ENCODE assay signal across 9 mouse cellular contexts in genomic region chr12:21264241-21264640, GRCm38 (mm10). TPM values are rescaled to one million over a fixed set of nuclear protein-coding genes. Genes with fewer than 3 reads are reported as not detected.
DNase-seq lines count a peak whose midpoint lies in the region; ATAC-seq and TF ChIP-seq lines count a peak whose summit lies in the region.
"Had no signal": no experiment of that assay in that cellular context is flagged by ENCODE, and none has a peak within 500 bp of the region (broad histone marks: within the 10 kb centered on the region; RNA-seq: fewer than 3 reads in every experiment).

No protein-coding gene starts in this region.

- TF ChIP-seq CTCF in heart, postnatal 0 days (IDR thresholded peaks at IDR 0.05; ENCODE audit: low read depth), result no peak
- TF ChIP-seq CTCF in thymus, adult 2 months (IDR thresholded peaks at IDR 0.05; ENCODE audit: borderline replicate concordance, control insufficient read depth, extremely low read depth, insufficient read depth, low read length, poor library complexity), result no peak

- H3K27me3 ChIP-seq in liver, embryonic 11.5 days (replicated peaks; ENCODE audit: control insufficient read depth, insufficient read depth, low read length), result no peaks in the 10 kb centered on the region
- no peaks in the 10 kb centered on the region for H3K27me3 ChIP-seq in heart, postnatal 0 days (ENCODE audit: control insufficient read depth, insufficient read depth, low read length)
- H3K27me3 ChIP-seq in liver, embryonic 13.5 days, result no peaks in the 10 kb centered on the region
- no peaks in the 10 kb centered on the region for H3K27me3 ChIP-seq in thymus, adult 2 months (ENCODE audit: control insufficient read depth, insufficient read depth, low read length)
- no peaks in the 10 kb centered on the region for H3K27me3 ChIP-seq in forebrain, embryonic 15.5 days

- peak; percentile 80; the same call in 1 of the 2 replicates for TF ChIP-seq EP300 in heart, postnatal 0 days (IDR thresholded peaks at IDR 0.05; ENCODE audit: low read depth)

- WGBS in liver, embryonic 11.5 days, result 56% methylated on average over 5 of the region's 5 CpGs
- WGBS in heart, postnatal 0 days, result 42% methylated on average over 5 of the region's 5 CpGs
- 43% methylated on average over 5 of the region's 5 CpGs for WGBS in liver, embryonic 13.5 days (ENCODE audit: insufficient replicate concordance)
- WGBS in thymus, adult 2 months, result 77% methylated on average over 5 of the region's 5 CpGs
- WGBS in forebrain, embryonic 15.5 days, result 90% methylated on average over 5 of the region's 5 CpGs

- no peak for ATAC-seq in liver, embryonic 11.5 days (replicated peaks; ENCODE audit: low FRiP score)
- peak; percentile 84 for ATAC-seq in heart, postnatal 0 days (ENCODE audit: insufficient read depth, low read depth)
- ATAC-seq in liver, embryonic 13.5 days (ENCODE audit: low read depth), result no peak
- ATAC-seq in forebrain, embryonic 15.5 days (replicated peaks), result no peak

- H3K4me3 ChIP-seq in liver, embryonic 11.5 days (ENCODE audit: low read depth, low read length), result no peak overlapping the region
- H3K4me3 ChIP-seq in heart, postnatal 0 days (ENCODE audit: low read depth, low read length), result no peak overlapping the region
- H3K4me3 ChIP-seq in liver, embryonic 13.5 days (replicated peaks), result no peak overlapping the region
- H3K4me3 ChIP-seq in thymus, adult 2 months (ENCODE audit: control insufficient read depth, insufficient read depth, low read length), result no peak overlapping the region
- H3K4me3 ChIP-seq in forebrain, embryonic 15.5 days, result no peak overlapping the region

- no peak overlapping the region for H3K4me2 ChIP-seq in liver, embryonic 11.5 days
- H3K4me2 ChIP-seq in heart, postnatal 0 days (ENCODE audit: low read depth, low read length), result no peak overlapping the region
- no peak overlapping the region for H3K4me2 ChIP-seq in liver, embryonic 13.5 days
- no peak overlapping the region for H3K4me2 ChIP-seq in forebrain, embryonic 15.5 days (replicated peaks)
- H3K4me2 ChIP-seq: hindbrain, embryonic 14.5 days had no signal

- H3K36me3 ChIP-seq in liver, embryonic 11.5 days (ENCODE audit: control insufficient read depth, insufficient read depth, low read length), result peaks cover 12% of the 10 kb centered on the region
- peaks cover 54% of the 10 kb centered on the region for H3K36me3 ChIP-seq in heart, postnatal 0 days (replicated peaks; ENCODE audit: control insufficient read depth, insufficient read depth, low read length)
- H3K36me3 ChIP-seq in liver, embryonic 13.5 days, result peaks cover 13% of the 10 kb centered on the region
- peaks cover 4% of the 10 kb centered on the region; the same call in 1 of the 2 replicates for H3K36me3 ChIP-seq in thymus, adult 2 months (ENCODE audit: control insufficient read depth, insufficient read depth, low read length)
- peaks cover 59% of the 10 kb centered on the region for H3K36me3 ChIP-seq in forebrain, embryonic 15.5 days

- H3K4me1 ChIP-seq in liver, embryonic 11.5 days (replicated peaks; ENCODE audit: control insufficient read depth, insufficient read depth, low read length), result peaks cover 3% of the 10 kb centered on the region; the same call in 1 of the 2 replicates
- H3K4me1 ChIP-seq in heart, postnatal 0 days (ENCODE audit: control insufficient read depth, insufficient read depth), result no peaks in the 10 kb centered on the region
- peaks cover 32% of the 10 kb centered on the region for H3K4me1 ChIP-seq in liver, embryonic 13.5 days (replicated peaks)
- H3K4me1 ChIP-seq in thymus, adult 2 months (replicated peaks; ENCODE audit: control insufficient read depth, insufficient read depth, low read length), result no peaks in the 10 kb centered on the region
- H3K4me1 ChIP-seq in forebrain, embryonic 15.5 days, result no peaks in the 10 kb centered on the region

- no peak overlapping the region; the same call in 1 of the 2 replicates for H3K27ac ChIP-seq in liver, embryonic 11.5 days (ENCODE audit: low read depth, low read length)
- H3K27ac ChIP-seq in heart, postnatal 0 days (ENCODE audit: low read depth), result peak overlapping the region; percentile 82
- H3K27ac ChIP-seq in liver, embryonic 13.5 days, result peak overlapping the region; percentile 29; the same call in 1 of the 2 replicates
- no peak overlapping the region for H3K27ac ChIP-seq in thymus, adult 2 months (ENCODE audit: control insufficient read depth, insufficient read depth, low read length)
- no peak overlapping the region for H3K27ac ChIP-seq in forebrain, embryonic 15.5 days (replicated peaks)
- H3K27ac ChIP-seq: hindbrain, embryonic 14.5 days had no signal

- no peaks in the 10 kb centered on the region for H3K9me3 ChIP-seq in liver, embryonic 11.5 days (ENCODE audit: control insufficient read depth, low read length)
- no peaks in the 10 kb centered on the region for H3K9me3 ChIP-seq in heart, postnatal 0 days (replicated peaks; ENCODE audit: control insufficient read depth, low read length)
- no peaks in the 10 kb centered on the region for H3K9me3 ChIP-seq in liver, embryonic 13.5 days (replicated peaks)
- no peaks in the 10 kb centered on the region for H3K9me3 ChIP-seq in forebrain, embryonic 15.5 days

- peak; percentile 7 for DNase-seq in liver
- no peak for DNase-seq in liver, embryonic 11.5 days (ENCODE audit: low spot score)
- DNase-seq in heart, postnatal 0 days (ENCODE audit: low spot score), result peak; percentile 83
- DNase-seq in liver, embryonic 13.5 days, result no peak
- DNase-seq in thymus, adult 2 months, result no peak
- no peak for DNase-seq in cerebellum, postnatal 36 days
- no peak for DNase-seq in spleen, postnatal 4 days (ENCODE audit: low spot score in 2 of 2)

- H3K9ac ChIP-seq in liver, embryonic 11.5 days (ENCODE audit: low read depth, low read length), result no peak overlapping the region
- H3K9ac ChIP-seq in heart, postnatal 0 days (replicated peaks; ENCODE audit: low read depth, low read length), result no peak overlapping the region
- no peak overlapping the region for H3K9ac ChIP-seq in liver, embryonic 13.5 days
- no peak overlapping the region for H3K9ac ChIP-seq in forebrain, embryonic 15.5 days (replicated peaks)
- H3K9ac ChIP-seq: hindbrain, embryonic 14.5 days had no signal

- no peak for TF ChIP-seq POLR2A in thymus, adult 2 months (IDR thresholded peaks at IDR 0.05; ENCODE audit: control insufficient read depth, extremely low read depth, insufficient read depth, low read length, poor library complexity)

RNA-seq across cellular contexts. Expression of gene Cpsf3, which starts 20.9 kb away (rescaled TPM):
- polyA plus RNA-seq in liver, embryonic 11.5 days (2014; fragmentation: Nextera tagmentation; extraction: Ambion mirVana), result 110 and 117 TPM in 2 replicates
- total RNA-seq in heart, postnatal 0 days (2014; rRNA removed; ENCODE audit: low replicate concordance), result 26.7 and 28.6 TPM in 2 replicates
- 51.8 and 52.5 TPM in 2 replicates for polyA plus RNA-seq in heart, postnatal 0 days (2015; fragmentation: Nextera tagmentation; extraction: Ambion mirVana)
- 51.6 and 64.4 TPM in 2 replicates for polyA plus RNA-seq in liver, embryonic 13.5 days (2015; fragmentation: Nextera tagmentation; extraction: Ambion mirVana)
- 28.6 and 45.3 TPM in 2 replicates for polyA plus RNA-seq in thymus, adult 2 months (2012; rRNA removed)
- polyA plus RNA-seq in forebrain, embryonic 15.5 days (2015; fragmentation: Nextera tagmentation; extraction: Ambion mirVana), result 116 and 117 TPM in 2 replicates

RNA-seq across cellular contexts. Expression of gene Itgb1bp1, which starts 21.8 kb away (rescaled TPM):
- 42.0 and 42.8 TPM in 2 replicates for polyA plus RNA-seq in liver, embryonic 11.5 days (2014; fragmentation: Nextera tagmentation; extraction: Ambion mirVana)
- total RNA-seq in heart, postnatal 0 days (2014; rRNA removed; ENCODE audit: low replicate concordance), result 29.8 and 37.5 TPM in 2 replicates
- 42.1 and 43.4 TPM in 2 replicates for polyA plus RNA-seq in heart, postnatal 0 days (2015; fragmentation: Nextera tagmentation; extraction: Ambion mirVana)
- 28.7 and 29.3 TPM in 2 replicates for polyA plus RNA-seq in liver, embryonic 13.5 days (2015; fragmentation: Nextera tagmentation; extraction: Ambion mirVana)
- 16.2 and 18.0 TPM in 2 replicates for polyA plus RNA-seq in thymus, adult 2 months (2012; rRNA removed)
- 40.0 and 40.4 TPM in 2 replicates for polyA plus RNA-seq in forebrain, embryonic 15.5 days (2015; fragmentation: Nextera tagmentation; extraction: Ambion mirVana)

RNA-seq across cellular contexts. Expression of gene Iah1, which starts 51.9 kb away (rescaled TPM):
- 45.0 and 47.5 TPM in 2 replicates for polyA plus RNA-seq in liver, embryonic 11.5 days (2014; fragmentation: Nextera tagmentation; extraction: Ambion mirVana)
- 41.3 and 59.2 TPM in 2 replicates for total RNA-seq in heart, postnatal 0 days (2014; rRNA removed; ENCODE audit: low replicate concordance)
- polyA plus RNA-seq in heart, postnatal 0 days (2015; fragmentation: Nextera tagmentation; extraction: Ambion mirVana), result 44.8 and 49.0 TPM in 2 replicates
- 30.2 and 34.0 TPM in 2 replicates for polyA plus RNA-seq in liver, embryonic 13.5 days (2015; fragmentation: Nextera tagmentation; extraction: Ambion mirVana)
- 50.1 and 53.6 TPM in 2 replicates for polyA plus RNA-seq in thymus, adult 2 months (2012; rRNA removed)
- polyA plus RNA-seq in forebrain, embryonic 15.5 days (2015; fragmentation: Nextera tagmentation; extraction: Ambion mirVana), result 44.3 and 51.1 TPM in 2 replicates

Comparison
In these comparisons a context has a peak if more than half of its experiments do, and no peak if none do; other contexts are left out.
1. DNase-seq: peak in liver (single experiment) and heart, postnatal 0 days (single experiment); none in liver, embryonic 11.5 days (single experiment), liver, embryonic 13.5 days (single experiment), thymus, adult 2 months (single experiment), cerebellum, postnatal 36 days (0 of 2) and spleen, postnatal 4 days (0 of 2).
2. H3K27ac ChIP-seq: peak in heart, postnatal 0 days (single experiment) and liver, embryonic 13.5 days (single experiment); none in liver, embryonic 11.5 days (single experiment), thymus, adult 2 months (single experiment) and forebrain, embryonic 15.5 days (single experiment).